In the genomic region with DNA sequence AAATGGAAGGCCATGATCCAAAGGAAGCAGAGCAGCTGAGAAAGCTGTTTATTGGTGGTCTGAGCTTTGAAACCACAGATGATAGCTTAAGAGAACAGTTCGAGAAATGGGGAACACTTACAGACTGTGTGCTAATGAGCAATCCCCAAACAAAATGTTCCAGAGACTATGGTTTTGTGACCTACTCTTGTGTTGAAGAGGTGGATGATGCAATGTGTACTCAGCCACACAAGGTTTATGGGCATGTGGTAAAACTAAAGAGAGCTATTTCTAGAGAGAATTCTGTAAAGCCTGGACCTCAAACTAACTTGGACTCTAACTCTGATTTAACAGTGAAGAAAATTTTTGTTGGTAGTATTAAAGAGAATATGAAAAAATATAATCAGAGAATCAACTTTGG, we compare ENCODE assay signal across 19 mouse cellular contexts.
"Had no signal": no experiment of that assay in that cellular context is flagged by ENCODE, and none has a peak within 500 bp of the region (broad histone marks: within the 10 kb centered on the region; RNA-seq: fewer than 3 reads in every experiment).

No protein-coding gene starts in this region.

- H3K4me1 ChIP-seq: intestine, embryonic 15.5 days; kidney, embryonic 15.5 days; liver, embryonic 12.5 days; liver, embryonic 15.5 days; midbrain, embryonic 12.5 days; midbrain, embryonic 15.5 days; stomach, embryonic 15.5 days had no signal

- H3K27me3 ChIP-seq: intestine, embryonic 15.5 days; kidney, embryonic 15.5 days; liver, embryonic 12.5 days; liver, embryonic 15.5 days; midbrain, embryonic 12.5 days; midbrain, embryonic 15.5 days; stomach, embryonic 15.5 days had no signal

- H3K9ac ChIP-seq: intestine, embryonic 15.5 days; kidney, embryonic 15.5 days; liver, embryonic 12.5 days; liver, embryonic 15.5 days; lung, embryonic 14.5 days; midbrain, embryonic 12.5 days; midbrain, embryonic 15.5 days; stomach, embryonic 15.5 days had no signal

- H3K27ac ChIP-seq: intestine, embryonic 15.5 days; kidney, embryonic 15.5 days; left cerebral cortex, adult 2 months; liver, embryonic 12.5 days; liver, embryonic 15.5 days; macrophage; midbrain, embryonic 12.5 days; midbrain, embryonic 15.5 days; stomach, embryonic 15.5 days had no signal

- H3K36me3 ChIP-seq: intestine, embryonic 15.5 days; kidney, embryonic 15.5 days; liver, embryonic 12.5 days; liver, embryonic 15.5 days; midbrain, embryonic 12.5 days; midbrain, embryonic 15.5 days; stomach, embryonic 15.5 days had no signal

- DNase-seq: kidney, adult 11 months; kidney, adult 8-10 months; kidney, postnatal 10 days; kidney, postnatal 36 days; layer of hippocampus, postnatal 36 days; lung, embryonic 14.5 days; right cerebral cortex, adult 18-20 months; right cerebral cortex, postnatal 14 days; right cerebral cortex, postnatal 4 days; thymus, postnatal 36 days had no signal

- H3K4me2 ChIP-seq: intestine, embryonic 15.5 days; kidney, embryonic 15.5 days; liver, embryonic 12.5 days; liver, embryonic 15.5 days; lung, embryonic 14.5 days; midbrain, embryonic 12.5 days; midbrain, embryonic 15.5 days; stomach, embryonic 15.5 days had no signal

- H3K4me3 ChIP-seq: intestine, embryonic 15.5 days; kidney, embryonic 15.5 days; left cerebral cortex, adult 2 months; liver, embryonic 12.5 days; liver, embryonic 15.5 days; midbrain, embryonic 12.5 days; midbrain, embryonic 15.5 days; stomach, embryonic 15.5 days had no signal
